Mouse (Mus musculus) heart, postnatal 4 days (tissue): ENCODE results near the gene Gm21987. TPM values are rescaled to one million over a fixed set of nuclear protein-coding genes. Genes with fewer than 3 reads are reported as not detected.

ENCODE experiments used
- DNase-seq: peaks from one replicate; pipeline ENCODE4 v3.0.0; 2021
- total RNA-seq, 2 experiments: library from RNA; stranded (reverse); gene quantifications; 2 replicates each; pipeline ENCODE4 v1.2.3; 2021

Gene Gm21987
- total RNA-seq, 2 experiments from 2014 or later, result 1.1 to 1.6 TPM

DNA sequence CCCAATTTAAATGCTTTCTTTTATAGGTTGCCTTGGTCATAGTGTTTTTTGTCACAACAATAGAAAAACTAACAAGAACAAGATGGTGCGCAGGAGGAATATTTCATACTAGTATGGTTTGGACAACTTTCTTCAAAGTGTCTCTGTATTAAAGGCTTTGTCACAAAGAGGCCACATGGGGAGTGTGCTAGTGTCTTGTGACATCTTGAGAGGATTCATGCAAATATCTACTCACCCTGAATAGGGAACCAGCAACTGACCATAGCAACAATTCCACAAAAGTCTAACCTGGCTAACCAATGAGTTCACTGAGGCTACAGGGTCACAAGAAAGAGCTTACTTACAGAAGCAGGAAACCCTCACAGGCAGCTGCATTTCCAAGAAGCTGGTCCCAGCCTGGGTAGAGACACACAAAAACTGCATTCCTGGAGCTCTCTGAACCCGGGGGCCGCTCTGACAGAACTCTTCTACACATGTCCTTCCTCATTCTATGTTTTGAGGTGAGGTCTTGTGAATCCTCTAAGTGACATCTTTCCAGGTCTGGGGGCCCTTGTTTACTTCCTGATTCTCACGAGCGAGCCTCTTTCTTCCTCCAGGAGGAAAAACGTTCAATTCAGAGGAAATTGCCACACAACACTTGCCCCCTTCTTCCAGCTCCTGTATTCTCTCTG is 48.4 kb downstream of the Gm21987 start:
- no peak for DNase-seq

DNA sequence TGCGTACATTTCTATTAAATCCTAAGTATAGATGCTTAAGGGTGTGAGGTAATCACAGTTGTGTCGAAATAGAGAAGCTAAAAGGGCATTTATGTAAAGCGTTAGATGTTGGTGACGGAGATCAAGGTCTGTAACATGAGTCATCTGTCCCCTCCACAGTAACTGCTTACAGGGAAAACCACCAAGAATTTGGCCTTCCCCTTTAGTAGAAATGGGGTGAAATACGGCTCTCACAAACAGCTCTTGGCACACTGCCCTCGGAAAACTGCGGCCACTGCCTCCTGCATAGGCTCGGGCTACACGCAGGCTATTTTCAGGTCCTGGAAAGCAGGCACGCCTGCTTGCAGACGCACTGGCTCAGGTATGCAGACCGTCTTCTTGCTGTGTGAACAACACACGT is 49.3 kb downstream of the Gm21987 start:
- DNase-seq, result peak; percentile 81

DNA sequence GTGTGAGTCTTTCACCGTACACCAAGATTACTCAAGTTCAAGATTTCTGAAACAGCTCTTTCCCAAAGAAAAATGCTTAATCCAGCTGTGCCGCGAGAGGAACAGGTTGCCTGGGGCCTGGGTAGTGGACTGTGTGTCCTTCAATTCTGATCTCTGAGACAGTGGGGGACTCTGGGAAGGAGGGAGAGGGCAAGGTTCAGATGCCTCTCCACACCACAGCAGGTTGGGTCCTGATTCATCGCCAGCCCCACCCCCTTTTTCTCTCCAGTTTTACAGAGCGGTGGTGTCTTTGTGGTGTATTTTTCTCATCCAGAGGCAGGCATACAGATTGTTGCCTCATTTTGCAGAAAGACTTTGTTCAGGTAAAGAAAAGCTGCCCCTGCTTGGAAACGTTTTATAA is 51.4 kb downstream of the Gm21987 start:
- DNase-seq, result no peak

DNA sequence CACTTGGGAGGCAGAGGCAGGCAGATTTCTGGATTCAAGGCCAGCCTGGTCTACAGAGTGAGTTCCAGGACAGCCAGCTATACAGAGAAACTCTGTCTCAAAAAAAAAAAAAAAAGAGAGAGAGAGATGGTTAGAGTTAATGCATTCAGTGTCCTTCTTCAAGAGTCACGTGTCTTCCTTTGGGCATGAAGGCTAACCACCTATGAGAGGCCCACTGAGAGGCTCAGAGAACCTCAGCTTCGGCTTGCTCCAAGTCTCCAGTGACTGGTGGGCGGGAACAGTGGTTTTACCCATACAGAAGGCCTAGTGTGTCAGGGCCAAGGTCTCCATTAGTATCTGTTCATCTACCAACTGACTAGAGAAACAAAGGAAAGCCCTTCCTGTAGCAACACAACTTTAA is 52.2 kb downstream of the Gm21987 start:
- no peak for DNase-seq

DNA sequence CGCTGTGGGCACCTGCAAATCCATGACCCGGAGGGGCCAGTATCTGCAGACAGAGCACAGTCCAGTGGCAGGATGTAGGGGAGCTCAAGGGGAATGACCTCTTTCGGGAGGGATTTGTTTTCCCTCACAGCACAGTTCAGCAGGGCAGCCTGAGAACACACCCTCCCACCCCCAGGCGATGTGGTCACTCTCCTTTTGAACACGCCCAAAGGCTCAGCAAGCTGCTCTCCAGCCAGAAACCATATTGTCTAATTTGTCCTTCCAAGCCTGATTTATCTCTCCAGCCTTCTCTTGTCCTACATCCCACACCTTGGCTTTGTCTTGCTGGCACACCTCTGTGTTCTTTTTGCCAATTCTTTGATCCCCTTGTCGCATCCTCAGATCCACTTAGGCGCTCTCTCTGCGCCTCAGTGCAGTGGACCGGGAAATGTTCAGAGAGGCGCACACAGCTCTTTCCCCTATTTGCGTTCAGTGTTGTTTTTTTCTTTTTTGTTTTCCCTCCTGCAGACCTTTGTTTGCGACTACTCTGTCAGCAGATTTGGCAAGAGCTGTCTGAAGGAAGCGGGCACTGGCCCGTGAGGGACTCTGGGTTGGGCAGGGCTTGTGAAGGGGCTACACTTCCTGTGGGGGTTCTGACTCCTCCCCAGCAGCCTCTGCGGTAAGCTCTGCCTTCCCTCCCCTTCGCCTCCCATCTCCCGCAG is 52.8 kb downstream of the Gm21987 start:
- DNase-seq, result peak; percentile 56

DNA sequence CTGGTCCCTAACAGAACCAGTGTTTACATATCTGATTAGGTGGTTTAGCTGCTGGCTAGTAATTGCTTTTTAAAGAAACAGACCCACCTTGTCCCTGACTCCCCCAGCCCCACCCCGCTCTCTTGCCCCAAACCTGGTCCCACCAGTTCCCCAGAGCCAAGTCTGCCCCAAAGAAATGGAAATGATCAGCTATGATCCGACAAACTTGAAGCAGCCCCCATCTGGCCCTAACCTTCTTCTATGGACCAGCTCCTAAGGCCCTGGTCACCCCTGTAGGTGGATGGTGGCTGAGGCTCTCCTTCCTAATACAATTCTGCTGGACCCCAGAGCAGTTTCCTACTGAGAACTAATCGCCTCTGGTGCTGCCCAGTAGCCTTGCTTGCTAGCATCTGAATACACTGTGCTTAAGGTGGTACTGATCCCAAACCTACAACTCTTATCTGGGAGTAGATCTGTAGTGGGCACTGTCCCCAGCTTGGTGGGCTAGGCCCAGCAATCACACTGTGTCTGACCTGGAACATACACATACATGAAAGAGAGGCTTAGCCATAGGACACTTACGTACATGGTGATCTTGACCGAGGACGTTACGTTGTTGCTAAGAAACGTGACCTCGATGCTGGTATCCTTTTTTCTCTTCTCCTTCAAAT is 53.6 kb downstream of the Gm21987 start:
- DNase-seq, result no peak

DNA sequence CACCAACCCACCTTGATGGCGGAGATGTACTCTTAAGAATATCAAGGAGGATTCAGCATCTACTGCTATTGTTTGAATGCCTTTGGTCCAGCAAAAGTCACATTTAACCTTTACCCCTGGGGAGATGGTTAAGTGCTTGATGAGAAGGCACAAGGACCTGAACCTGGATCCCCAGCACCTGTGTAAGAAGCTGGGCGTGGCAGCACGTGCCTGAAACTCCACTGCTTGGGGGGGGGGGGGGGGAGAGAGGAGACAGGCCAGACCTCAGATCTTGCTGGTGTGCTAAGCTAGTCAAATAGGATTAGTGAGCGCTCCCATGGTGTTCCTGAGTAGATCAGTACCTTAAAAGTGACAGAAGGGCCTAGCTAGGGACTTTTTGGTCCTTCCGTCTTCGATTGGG is 54.6 kb downstream of the Gm21987 start:
- no peak for DNase-seq

DNA sequence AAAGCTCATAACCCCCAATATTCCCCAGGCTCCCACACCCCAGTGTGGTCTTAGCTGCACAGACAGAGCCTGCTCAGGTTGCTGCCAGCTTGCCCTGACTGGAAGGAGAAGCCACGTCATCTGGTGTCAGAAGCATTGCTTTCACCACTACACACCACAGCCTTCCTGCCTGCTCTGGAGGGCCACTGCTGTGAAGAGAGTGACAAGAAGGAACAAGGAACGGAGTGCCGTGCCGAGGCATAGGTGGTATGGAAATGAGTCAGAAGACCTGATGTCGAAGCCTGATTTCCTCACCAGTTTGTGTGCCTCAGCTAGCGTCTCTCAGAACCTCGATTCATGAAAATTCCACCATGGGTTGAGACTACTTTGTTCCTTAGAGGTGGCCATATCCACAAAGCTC is 56.8 kb downstream of the Gm21987 start:
- no peak for DNase-seq

DNA sequence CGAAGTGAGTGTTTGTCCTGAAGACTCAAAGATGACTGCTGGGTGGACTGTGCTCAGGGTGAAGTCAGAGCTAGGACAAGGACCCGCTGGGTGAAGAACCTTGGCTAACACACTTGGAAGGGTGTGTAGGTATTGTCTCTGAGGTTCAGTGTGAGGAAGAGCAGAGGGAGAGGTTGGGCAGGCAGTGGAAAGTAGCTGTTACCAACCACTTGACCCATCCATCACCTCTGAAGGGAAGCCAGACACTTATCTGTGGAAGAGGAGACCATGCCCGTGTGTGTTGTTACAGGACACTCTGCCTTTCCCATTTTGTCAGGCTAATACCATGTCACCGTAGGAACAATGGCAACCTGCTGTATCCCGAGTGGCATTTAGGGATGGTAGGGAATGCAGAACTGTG is 59.5 kb downstream of the Gm21987 start:
- no peak for DNase-seq

DNA sequence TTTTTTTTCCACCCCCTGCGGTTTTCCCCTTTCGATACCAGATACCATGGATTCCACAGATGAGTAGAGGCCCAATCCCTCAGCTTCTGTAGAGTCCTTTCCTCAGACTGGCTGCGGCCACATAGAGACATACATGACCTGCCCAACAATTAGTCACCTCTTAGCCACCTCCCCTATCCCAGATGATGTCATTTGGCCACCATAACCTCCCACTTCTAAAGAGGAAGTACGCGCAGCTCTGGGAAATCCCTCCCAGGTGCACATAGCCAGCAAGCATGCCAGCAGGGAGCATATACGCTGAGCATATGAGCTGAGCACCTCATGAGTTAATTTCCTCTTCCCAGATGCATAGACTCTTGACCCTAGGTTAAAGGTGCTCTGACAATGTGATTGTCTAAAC is 59.9 kb downstream of the Gm21987 start:
- DNase-seq, result no peak

DNA sequence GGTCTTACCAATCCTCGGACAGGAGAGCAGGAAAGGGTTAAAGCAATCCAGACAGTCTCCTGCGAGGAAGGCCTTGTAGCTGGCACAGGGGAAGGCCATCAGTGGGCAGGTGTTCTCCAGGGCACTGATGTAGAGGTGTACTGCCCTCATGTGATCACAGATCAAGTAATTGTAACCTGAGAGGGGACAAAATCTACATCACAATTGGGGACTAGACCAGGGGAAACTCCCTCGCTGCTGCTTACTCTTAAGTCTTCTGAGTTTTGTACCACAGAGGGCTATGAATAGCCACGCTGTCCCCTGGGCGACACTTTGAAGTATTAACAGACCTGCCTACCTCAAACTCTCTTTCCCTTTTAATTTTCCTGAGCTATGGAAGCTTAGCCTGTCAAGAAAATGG is 60.7 kb downstream of the Gm21987 start:
- DNase-seq, result no peak

DNA sequence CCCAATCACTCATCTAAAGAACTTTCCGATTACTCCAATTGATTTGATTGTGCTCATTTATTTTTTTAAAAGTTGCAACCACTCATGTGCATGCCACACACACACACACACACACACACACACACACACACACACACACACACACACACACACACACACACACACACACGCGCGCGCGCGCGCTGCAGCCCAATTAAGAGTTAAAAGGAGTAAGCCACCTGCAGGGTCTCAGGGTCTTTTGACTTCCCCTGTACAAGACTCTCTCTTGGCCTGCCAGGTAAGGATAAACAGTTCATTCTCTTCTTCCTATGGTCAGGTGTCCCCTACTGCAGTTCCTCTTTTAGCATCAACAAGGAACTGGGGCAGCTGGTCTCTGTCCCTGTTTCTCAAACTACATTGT is 61.6 kb downstream of the Gm21987 start:
- no peak for DNase-seq

Other genes with a start within 250 kb of the Gm21987 start
- gene Nr1i2, start 52.2 kb upstream of the Gm21987 start, total RNA-seq, result not detected
- gene Maats1, start 4.9 kb upstream of the Gm21987 start, total RNA-seq, result under 1 TPM in 1 of 2 experiments, not detected in 1; 0.09 TPM
- gene Cox17, start within 50 bp of the Gm21987 start, total RNA-seq, result 100 to 1,000 TPM; 203 to 222 TPM
- 100 to 1,000 TPM; 764 to 831 TPM for gene Popdc2, start 15.2 kb downstream of the Gm21987 start, total RNA-seq
- gene Pla1a, start 86.1 kb downstream of the Gm21987 start, total RNA-seq, result 1 to 10 TPM; 5.8 to 5.9 TPM
- 10 to 100 TPM; 34.1 to 35.3 TPM for gene Adprh, start 105.7 kb downstream of the Gm21987 start, total RNA-seq
- under 1 TPM; 0.26 to 0.27 TPM for gene Cd80, start 108.5 kb downstream of the Gm21987 start, total RNA-seq
- gene Timmdc1, start 175.6 kb downstream of the Gm21987 start, total RNA-seq, result 10 to 100 TPM; 56.8 to 58.2 TPM
- 10 to 100 TPM; 14.0 to 15.4 TPM for gene Poglut1, start 203.2 kb downstream of the Gm21987 start, total RNA-seq
- gene Tmem39a, start 211.7 kb downstream of the Gm21987 start, total RNA-seq, result 10 to 100 TPM; 31.2 to 33.6 TPM